Mouse (Mus musculus) erythroid progenitor cell, adult 5-6 weeks (primary cell): Measurements from ENCODE around the gene Exoc6. TPM values are rescaled to one million over a fixed set of nuclear protein-coding genes. Genes with fewer than 3 reads are reported as not detected.

Source experiments
- ATAC-seq: replicated peaks from 2 replicates; pipeline ENCODE4 v1.8.0; 2016; ENCODE audit warnings: moderate number of reproducible peaks, mild to moderate bottlenecking, moderate TSS enrichment, inconsistent platforms; ENCODE audit not compliant: poor library complexity, low FRiP score, severe bottlenecking
- total RNA-seq, 2 experiments: library from RNA; stranded (forward) in 1 of 2; stranded (reverse) in 1 of 2; fragments of 150-400 nt in 1 of 2; fragments of 186-747, 209-891 nt in 1 of 2; gene quantifications; 2 replicates each; pipeline versions ENCODE4 v1.2.3 to v1.2.4; 2015 to 2017; ENCODE audit warnings: low replicate concordance in 2 of 2

The Exoc6 gene
- total RNA-seq, 2 experiments from 2014 or later = 32.7 to 39.6 TPM

GRCm38 (mm10) chr19:37565806-37566205 lies 15.6 kb downstream of the Exoc6 start:
- ATAC-seq = no peak

- ATAC-seq = no peak
These were observed 19.1 kb downstream of the Exoc6 start for GRCm38 (mm10) chr19:37569186-37569754.

- no peak for ATAC-seq
These were observed 20.9 kb downstream of the Exoc6 start for GRCm38 (mm10) chr19:37570966-37571718.

- ATAC-seq = no peak
These were observed 24.6 kb downstream of the Exoc6 start for GRCm38 (mm10) chr19:37574802-37575201.

GRCm38 (mm10) chr19:37579607-37580006 lies 29.4 kb downstream of the Exoc6 start:
- no peak for ATAC-seq

- ATAC-seq = no peak
These were observed 30.2 kb downstream of the Exoc6 start for GRCm38 (mm10) chr19:37580438-37580837.

GRCm38 (mm10) chr19:37585210-37585609 lies 35.0 kb downstream of the Exoc6 start:
- no peak for ATAC-seq

GRCm38 (mm10) chr19:37585684-37586083 lies 35.5 kb downstream of the Exoc6 start:
- ATAC-seq = no peak

- ATAC-seq = no peak
These were observed 40.3 kb downstream of the Exoc6 start for GRCm38 (mm10) chr19:37590544-37590943.

- ATAC-seq = peak; percentile 84
These were observed 52.0 kb downstream of the Exoc6 start for GRCm38 (mm10) chr19:37601968-37602848.

- no peak for ATAC-seq
These were observed 59.8 kb downstream of the Exoc6 start for GRCm38 (mm10) chr19:37609991-37610390.

GRCm38 (mm10) chr19:37612893-37613292 lies 62.7 kb downstream of the Exoc6 start:
- no peak for ATAC-seq

GRCm38 (mm10) chr19:37615039-37615630 lies 64.9 kb downstream of the Exoc6 start:
- ATAC-seq = no peak

GRCm38 (mm10) chr19:37647994-37648393 lies 97.8 kb downstream of the Exoc6 start:
- ATAC-seq = no peak

GRCm38 (mm10) chr19:37650526-37650925 lies 100.3 kb downstream of the Exoc6 start:
- no peak for ATAC-seq

GRCm38 (mm10) chr19:37654012-37654411 lies 103.8 kb downstream of the Exoc6 start:
- ATAC-seq = peak; percentile 83

- ATAC-seq = no peak
These were observed 106.2 kb downstream of the Exoc6 start for GRCm38 (mm10) chr19:37656441-37656840.

GRCm38 (mm10) chr19:37665256-37665655 lies 115.0 kb downstream of the Exoc6 start:
- no peak for ATAC-seq

GRCm38 (mm10) chr19:37667855-37668594 lies 117.8 kb downstream of the Exoc6 start:
- ATAC-seq = peak; percentile 97

GRCm38 (mm10) chr19:37668657-37669056 lies 118.4 kb downstream of the Exoc6 start:
- ATAC-seq = no peak
